Mouse (Mus musculus): ENCODE measurements at regions not wholly inside any gene's neighbourhood (a gene's known extent, or its start where the extent isn't known, plus 50 kb on each side); places are given as distances from the start of the nearest gene placed in this dataset.

- DNase-seq (ENCODE audit: low spot score) = peak; percentile 51
Observed at GRCm38 (mm10) chr13:56350705-56351400, 54.5 kb upstream of the Cxcl14 start.

- DNase-seq (ENCODE audit: low spot score) = no peak
Observed at GRCm38 (mm10) chr13:56351401-56351735, 55.0 kb upstream of the Cxcl14 start.

- peak; percentile 57 for DNase-seq (ENCODE audit: low spot score)
Observed at GRCm38 (mm10) chr13:56352436-56352835, 56.1 kb upstream of the Cxcl14 start.

GRCm38 (mm10) chr13:56352839-56353605, 56.7 kb upstream of the Cxcl14 start:
- no peak for DNase-seq (ENCODE audit: low spot score)

DNA sequence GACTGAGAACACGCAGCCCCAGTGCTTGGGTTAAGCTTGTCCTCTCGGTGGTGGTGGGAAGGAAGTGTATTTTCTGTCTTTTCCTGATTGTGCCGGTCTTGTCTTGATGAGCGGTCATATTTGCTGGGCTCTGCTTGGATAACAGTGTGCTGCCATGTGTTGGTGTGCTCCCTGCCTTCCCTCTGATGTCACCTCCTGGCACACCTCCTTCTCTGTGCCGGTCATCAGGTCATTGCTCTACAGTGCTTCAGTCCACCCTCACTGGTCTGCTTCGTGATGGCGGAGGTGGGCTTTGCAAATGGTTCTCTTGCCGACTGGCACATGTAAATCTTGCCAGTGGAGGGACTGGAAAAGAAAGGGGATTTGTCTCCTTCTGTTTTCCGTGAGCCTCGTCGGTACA, 57.6 kb upstream of the Cxcl14 start:
- DNase-seq (ENCODE audit: low spot score) = no peak

- no peak for DNase-seq (ENCODE audit: low spot score)
Observed at GRCm38 (mm10) chr13:56354630-56355029, 58.3 kb upstream of the Cxcl14 start.

DNA sequence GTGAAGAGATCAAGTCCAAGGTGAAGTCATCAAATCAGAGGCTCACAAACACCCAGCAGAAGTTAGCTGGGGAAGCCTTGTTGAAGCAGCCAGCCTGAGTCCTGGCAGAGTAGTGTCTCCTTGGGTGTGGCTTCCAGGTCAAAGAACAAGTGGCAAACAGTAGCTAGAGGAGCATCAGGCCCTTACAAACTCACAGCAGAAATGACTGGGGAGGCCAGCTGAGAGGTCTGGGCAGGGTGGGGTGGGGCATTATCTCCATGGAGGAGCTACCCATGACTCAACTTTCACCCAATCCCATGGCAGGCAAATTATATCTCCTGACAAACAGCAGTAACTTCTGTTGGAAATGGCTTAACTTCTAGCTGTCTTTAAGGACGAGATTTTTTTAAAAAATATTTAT, 60.6 kb upstream of the Cxcl14 start:
- DNase-seq (ENCODE audit: low spot score) = no peak

DNA sequence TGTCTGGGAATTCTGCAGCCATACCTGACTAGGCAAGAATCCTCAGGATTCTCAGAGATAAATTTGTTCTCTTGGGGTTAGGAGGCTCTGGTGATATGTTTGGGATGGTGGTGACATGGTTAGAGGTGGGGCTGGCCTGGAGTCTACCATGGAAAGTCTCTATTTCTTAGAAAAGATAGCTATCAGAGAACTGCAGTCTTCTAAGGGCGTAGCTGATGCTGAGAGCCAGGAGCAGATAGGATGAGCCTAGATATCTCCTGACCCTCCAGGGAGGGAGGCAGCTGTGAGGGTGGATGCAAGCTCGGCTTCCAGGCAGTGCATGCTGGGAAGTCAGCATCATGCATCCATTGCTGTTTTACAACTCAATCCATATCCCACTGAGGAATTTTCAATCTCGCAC, 61.6 kb upstream of the Cxcl14 start:
- DNase-seq (ENCODE audit: low spot score) = no peak

DNA sequence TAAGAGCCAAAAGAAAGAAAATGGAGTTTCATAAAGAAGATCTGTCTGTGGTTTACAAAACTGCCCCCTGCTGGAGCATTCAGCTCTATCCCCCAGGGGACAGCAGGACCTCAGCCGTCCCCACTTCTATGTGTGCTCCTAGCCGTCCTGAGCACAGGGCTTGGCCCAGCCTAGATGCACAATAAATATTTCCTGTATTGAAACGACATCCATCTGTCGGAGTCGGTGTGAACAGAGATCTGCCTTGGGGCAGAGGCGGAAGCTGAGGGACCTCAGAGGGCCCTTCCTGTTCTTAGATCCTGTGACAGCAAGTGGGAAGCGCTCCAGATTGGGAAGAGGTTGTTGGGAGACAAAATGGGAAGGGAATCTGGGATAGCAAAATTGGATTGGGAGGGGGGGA, 62.5 kb upstream of the Cxcl14 start:
- no peak for DNase-seq (ENCODE audit: low spot score)

- DNase-seq (ENCODE audit: low spot score) = no peak
Observed at GRCm38 (mm10) chr13:56359554-56359953, 63.2 kb upstream of the Cxcl14 start.

GRCm38 (mm10) chr13:56360803-56361202, 64.5 kb upstream of the Cxcl14 start:
- no peak for DNase-seq (ENCODE audit: low spot score)

DNA sequence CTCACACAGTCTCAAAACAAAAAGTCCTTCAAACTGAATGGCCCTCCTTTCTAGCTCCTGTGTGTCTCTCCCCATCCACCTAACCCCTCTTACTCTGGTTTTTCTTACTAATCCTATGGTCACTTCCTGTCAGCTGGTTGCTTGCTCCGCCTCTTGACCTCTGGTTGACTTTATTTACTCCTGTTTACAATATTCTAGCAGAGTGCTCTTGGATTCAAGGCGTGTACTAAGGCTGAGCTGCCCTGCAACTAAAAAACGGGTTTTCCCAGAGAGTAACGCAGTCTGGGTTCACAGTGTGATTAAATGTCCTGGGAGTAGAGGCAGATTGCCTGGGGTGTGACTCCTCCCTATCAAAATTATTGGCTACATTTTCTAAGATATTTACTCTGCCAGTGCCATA, 64.2 kb upstream of the Gm3045 start:
- DNase-seq (ENCODE audit: low spot score) = no peak

- DNase-seq (ENCODE audit: low spot score) = no peak
Observed at GRCm38 (mm10) chr13:56362646-56363045, 63.7 kb upstream of the Gm3045 start.

- DNase-seq (ENCODE audit: low spot score) = no peak
Observed at GRCm38 (mm10) chr13:56369600-56369999, 56.8 kb upstream of the Gm3045 start.

DNA sequence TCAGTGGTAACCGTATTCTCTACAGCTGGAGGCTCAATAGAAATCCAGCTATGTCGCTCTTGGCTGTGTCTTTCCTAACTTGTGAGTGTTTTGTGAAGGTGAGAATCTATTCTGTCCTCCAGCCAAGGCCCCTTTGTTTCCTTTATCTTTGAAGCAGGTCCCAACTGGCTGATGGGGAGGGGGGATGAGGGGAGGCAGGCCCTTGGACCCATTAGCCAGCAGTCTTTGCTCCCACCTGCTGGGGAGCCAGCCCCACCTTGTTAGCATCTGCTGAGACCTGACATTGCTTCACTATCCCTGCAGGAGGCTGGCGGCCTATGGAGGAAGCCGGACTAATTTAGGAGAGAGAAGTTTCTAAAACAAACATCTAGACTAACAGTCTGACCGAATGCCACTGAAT, 55.0 kb upstream of the Gm3045 start:
- no peak for DNase-seq (ENCODE audit: low spot score)

DNA sequence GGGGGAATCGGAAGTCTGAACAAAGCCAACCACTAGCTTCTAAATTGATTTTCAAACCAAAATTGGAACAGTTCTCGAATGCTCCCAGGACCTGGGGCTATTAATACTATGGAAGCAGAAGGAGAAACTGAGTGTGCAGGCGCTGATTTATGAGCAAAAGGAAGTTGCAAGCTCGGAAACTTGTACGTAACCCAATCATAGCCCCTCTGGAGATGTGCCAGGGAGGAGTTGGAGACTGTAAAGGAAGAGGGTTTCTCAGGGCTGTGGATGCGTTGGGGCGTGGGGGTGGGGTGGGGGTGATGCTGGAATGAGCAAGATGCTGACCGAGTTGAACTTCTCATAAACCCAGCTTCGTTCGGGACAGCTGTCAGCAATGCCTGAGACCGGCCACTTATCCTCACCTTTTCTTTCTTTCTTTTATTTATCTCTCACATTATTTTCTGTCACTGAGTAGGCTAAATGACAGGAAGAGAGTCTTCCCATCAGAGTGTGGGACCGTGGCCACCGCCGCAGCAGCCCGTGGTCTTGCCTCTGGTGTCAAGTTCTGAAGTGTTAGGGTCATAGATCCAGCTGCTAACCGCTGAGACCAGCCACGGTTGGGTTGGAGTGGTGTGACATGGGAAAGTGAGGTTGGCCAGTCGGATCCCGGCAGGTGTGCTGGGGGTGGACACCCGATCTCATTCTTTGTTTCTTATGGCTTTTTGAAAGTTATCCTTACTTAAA, 54.2 kb upstream of the Gm3045 start:
- DNase-seq (ENCODE audit: low spot score) = no peak

GRCm38 (mm10) chr13:56372727-56373126, 53.7 kb upstream of the Gm3045 start:
- DNase-seq (ENCODE audit: low spot score) = no peak
